Mouse (Mus musculus): Measurements from ENCODE around the gene Trim68.
A peak's percentile ranks its signal among the peaks of the same experiment; 100 is the strongest.
"Not testable (repeated sequence)": the region's sequence is repeated elsewhere in the genome, so short reads cannot be mapped to it uniquely, and the experiment has no call there.

Gene Trim68

DNA sequence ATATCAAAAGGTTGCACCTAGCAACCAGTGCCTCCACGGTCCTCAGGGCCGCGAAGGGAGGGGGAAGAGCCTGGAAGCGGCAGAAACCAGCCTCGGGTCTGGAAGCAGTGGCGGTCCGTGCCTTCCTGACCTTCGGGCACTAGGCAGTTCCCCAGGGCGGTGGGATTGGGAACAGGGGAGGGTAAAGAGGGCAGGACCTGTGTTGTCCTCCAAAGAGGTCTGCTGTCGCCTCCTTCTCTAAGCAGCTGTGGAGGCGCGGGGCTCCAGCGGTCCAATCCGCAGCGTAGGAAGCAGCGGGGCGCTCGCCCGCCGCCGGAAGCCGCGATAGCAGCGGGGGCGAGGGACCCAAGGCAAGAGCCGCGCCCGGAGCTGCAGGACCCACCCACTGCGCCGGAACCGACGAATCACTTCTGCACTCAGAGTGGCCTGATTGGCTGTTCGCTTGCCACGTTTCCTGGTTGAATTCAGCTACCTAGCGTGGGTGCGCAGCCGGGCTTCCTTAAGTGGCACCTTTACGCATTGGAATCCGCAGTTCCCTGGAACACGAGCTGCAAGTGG lies at the start of gene Trim68:
Gene Trim68 (minus strand): TSS at position 384 of the 558 bp plus-strand sequence.
- DNase-seq (ENCODE audit: low spot score in 2 of 2): peak; percentile 81 to 91

DNA sequence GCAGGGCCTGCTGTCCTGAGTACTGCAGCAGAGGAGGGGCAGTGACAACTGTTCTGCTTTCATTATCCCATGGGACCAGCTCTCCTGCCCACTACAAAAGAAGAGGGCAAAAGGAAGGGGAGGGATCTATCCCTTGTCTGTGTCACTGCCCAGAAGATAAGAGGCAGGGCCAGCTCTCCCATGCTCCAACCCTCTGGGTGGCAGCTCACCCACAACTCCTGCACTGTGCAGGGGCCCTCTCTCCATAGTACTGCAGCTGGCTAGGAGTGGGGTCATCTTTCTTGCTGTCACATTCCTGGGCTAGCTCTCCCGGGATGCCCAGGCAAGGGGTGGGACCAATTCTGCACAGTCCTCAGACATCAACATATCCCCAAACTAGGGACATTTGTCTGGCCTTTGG lies 46.7 kb upstream of the Trim68 start:
- DNase-seq (ENCODE audit: low spot score in 2 of 2): no peak

DNA sequence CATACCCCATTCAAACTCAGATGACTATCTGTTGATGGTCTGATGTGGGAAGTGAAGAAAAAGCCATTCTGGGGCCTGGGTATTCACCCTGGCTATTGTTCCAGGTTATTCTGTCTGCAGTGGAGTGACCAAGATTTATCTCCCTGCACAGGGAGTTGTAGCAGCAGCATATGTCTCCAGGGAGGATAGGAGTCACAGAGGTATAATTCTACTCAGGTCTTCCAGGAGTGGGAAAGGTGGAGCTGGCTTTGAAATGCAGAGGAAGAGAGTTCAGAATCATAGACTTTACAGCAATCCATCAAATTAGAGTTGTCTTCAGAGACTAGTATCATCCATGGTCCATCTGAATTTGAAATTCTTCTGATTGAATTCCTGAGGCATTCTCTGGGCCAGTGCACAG lies 40.3 kb upstream of the Trim68 start, which contains the start of gene Olfr559:
Gene Olfr559 (minus strand): TSS at position 101 of the 400 bp plus-strand sequence.
- DNase-seq (ENCODE audit: low spot score in 2 of 2): no peak

DNA sequence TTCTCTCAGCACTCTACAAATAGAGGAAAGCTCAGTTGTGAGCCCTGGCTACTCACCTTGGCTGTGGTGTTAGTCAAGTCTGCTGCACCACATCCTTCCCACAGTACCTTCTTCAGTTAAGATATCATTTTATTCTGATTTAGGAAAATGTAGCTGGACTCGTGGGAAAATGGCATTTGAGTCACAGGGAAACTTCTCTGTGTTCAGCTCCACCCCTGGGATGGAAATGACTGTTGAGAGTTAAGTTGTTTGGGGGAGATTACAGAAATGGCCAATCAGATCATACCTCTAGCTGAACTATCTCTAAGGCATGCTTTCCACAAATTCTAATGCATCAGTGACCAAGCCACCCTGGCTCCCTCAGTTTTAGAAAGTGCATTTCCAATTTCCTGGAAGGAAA lies 31.8 kb upstream of the Trim68 start, which contains the start of gene Olfr33:
Gene Olfr33 (minus strand): TSS at position 101 of the 400 bp plus-strand sequence.
- no peak for DNase-seq (ENCODE audit: low spot score in 2 of 2)

DNA sequence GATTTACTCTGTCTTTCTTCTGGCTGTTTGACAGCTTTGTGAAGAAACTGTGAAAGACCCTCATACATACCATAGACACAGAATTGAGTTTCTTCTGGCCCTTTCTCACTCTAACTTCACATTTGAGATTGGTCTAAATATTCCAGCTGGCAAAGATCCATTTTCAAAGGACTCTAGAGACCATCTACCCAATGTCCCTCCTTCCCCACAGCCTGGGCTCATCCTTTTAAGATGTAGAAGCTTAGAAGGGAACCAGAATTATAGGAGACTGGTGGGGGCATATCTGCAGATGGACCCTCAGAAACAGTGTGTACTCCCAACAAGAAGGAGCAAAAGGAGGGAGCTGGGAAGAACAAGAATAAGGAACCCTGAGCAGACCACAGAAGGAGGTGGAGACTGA lies 14.8 kb upstream of the Trim68 start, which contains the start of gene Olfr558:
Gene Olfr558 (plus strand): TSS at position 301 of the 400 bp plus-strand sequence.
- DNase-seq (ENCODE audit: low spot score in 2 of 2): no peak

DNA sequence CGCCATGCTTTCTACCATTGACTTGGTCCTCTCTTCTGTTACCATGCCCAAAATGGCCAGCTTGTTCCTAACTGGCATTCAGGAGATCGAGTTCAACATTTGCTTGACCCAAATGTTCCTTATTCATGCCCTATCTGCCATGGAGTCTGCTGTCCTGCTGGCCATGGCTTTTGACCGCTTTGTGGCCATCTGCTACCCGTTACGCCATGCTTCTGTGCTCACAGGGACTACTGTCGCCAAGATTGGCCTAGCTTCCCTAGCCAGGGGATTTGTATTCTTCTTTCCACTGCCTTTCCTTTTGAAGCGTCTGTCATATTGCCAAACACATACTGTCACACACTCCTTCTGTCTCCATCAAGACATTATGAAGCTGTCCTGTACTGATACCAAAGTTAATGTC lies 11.3 kb upstream of the Trim68 start:
- DNase-seq (ENCODE audit: low spot score in 2 of 2): no peak

DNA sequence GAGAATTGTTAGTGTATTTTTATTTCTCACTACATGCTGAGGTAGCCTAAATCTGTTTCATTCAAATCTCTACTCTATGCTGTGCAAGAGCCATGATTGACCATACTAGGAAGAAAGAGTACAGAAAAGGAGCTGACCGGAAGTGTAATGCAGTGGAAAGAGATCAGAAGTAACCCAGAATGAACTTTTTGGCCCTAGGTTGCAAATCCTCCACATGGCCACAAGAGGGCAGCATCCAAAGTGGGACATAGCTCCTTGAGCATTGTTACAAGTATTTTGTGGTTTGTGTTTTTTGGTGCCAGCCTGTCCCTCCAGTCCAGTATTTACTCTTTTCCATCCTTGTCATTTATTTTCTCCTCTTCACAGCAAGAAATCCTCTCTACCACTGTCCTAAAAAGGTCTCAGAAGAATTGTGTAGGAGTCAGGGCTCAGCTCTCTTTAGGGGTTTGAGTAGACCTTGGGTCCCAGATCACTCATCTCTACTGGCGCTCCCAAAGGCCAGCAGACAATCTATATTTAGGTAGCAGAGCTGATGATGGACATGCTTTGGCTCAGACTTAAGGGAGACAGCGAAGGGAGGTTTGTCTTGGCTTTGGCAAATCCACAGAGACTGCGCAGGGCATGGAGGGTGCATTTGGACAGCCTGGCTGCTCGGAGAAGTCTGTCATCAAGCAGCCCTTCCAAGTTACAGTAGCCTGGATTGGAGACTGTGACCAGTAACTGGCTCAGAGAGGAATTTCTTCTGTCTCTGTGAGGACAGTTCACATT lies 8.4 kb upstream of the Trim68 start, which contains the start of gene Olfr557:
Gene Olfr557 (plus strand): TSS at position 553 of the 768 bp plus-strand sequence.
- DNase-seq (ENCODE audit: low spot score in 2 of 2): no peak

DNA sequence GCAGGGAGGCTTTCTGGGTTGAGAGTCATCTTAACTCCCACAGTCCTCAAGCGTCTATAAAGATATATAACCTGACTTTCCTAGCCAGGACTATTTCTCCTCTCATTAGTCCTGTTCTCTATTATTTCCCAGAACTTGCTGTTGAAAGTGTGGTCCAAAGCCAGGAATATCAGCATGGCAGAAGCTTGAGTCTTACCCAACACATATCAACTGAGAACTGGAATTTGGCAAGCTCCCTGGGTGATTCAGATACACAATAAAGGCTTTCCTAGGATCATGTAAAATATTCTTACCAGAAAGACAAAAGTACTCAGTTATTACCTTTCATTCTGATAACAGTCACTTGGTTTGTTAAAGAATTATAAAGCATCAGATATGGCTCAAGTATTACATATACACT lies 5.2 kb downstream of the Trim68 start:
- no peak for DNase-seq (ENCODE audit: low spot score in 2 of 2)

DNA sequence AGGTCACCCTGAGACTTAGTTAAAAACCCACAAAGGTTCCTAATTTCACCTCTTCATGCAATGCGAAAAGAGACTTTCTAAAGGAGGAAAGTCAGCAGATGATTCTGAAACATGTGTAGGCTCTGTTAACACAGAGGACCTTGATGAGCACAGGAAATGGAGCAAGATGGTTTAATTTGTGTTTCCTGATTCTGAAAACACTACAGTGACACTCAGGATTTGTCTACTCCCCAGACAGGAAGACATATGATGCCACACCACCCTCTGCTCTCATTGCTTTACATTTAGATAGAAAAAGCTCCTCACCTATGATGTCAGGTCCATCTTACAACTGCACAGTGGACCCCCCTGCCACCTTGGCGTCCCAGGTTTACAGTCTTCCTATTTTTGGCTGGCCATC lies 10.9 kb downstream of the Trim68 start:
- no peak for DNase-seq (ENCODE audit: low spot score in 2 of 2)

DNA sequence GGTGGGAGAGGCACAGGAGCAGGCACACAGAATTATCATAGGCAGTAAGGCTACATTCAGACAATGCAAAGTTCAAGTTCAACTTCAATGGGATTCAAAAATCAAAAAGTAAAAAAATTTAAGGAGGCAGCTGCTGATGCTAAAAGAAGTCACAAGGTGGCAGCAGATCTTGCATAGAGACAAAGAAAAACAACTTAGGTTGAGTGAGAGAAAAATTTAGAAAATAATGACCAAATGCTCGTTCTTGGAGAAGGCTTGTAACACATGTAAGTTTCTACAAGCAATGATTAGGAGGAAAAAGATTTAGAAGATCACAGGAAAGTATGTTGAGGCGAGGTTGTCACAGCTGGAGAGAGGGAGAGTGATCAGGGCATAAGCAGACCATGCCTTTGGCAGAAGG lies 21.7 kb downstream of the Trim68 start:
- no peak for DNase-seq (ENCODE audit: low spot score in 2 of 2)

DNA sequence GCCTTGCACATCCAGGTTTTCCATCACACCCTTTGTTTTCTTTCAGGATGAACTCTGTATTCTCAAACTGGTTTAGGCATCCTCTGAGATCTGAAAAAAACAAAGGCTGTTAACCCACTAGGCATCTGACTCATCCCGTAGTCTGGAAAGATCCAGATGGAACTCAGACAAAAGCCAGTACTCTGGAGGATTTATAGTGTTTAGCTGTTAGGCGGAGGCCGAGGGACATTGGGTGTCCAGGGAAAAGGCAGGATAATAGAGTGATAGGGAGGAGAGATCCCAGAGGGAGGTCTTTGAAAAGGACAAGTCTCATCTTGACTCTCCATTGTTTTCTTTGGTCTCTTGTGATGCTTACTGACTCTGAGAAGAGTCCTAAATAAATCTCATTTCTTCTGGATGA lies 22.5 kb downstream of the Trim68 start, which contains the start of gene Olfr556:
Gene Olfr556 (plus strand): TSS at position 301 of the 400 bp plus-strand sequence.
- no peak for DNase-seq (ENCODE audit: low spot score in 2 of 2)

DNA sequence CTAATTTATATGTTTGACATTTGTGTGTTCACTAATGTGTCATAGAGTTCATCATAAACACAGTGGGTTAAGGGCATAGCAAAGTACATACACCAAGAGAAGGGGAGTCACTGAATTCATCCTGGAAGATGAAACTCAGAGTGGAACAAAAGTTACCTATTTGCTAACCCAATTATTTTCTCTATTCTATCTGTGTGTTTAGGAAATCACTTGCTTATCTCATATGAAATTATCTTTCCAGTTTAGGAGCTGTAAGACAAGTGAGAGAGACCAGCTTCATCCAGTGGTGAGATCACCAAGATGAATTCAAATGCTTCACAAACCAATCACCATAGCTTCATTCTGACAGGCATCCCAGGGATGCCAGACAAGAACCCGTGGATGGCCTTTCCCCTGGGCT lies 28.6 kb downstream of the Trim68 start, which contains the start of gene Olfr555:
Gene Olfr555 (plus strand): TSS at position 301 of the 400 bp plus-strand sequence.
- no peak for DNase-seq (ENCODE audit: low spot score in 2 of 2)

DNA sequence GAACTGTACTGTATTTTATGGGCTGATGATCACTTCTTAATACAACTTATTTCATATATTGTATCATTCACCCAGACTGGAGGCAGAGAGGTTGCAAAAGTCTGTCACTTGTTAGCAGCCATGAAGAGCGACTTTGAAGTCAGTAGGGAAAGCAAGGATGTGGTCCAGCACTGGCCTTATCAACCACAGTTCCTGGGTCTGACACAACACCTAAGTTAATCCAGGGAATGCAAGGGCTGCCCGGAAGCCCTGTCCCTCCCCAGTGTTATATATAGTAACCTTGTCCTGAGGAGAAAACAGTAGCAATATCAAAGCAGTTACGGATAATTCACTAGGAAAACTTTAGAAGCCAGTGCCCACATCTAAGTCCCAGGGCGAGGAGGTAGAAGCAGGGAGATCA lies 42.2 kb downstream of the Trim68 start:
- DNase-seq (ENCODE audit: low spot score in 2 of 2): not testable (repeated sequence)

DNA sequence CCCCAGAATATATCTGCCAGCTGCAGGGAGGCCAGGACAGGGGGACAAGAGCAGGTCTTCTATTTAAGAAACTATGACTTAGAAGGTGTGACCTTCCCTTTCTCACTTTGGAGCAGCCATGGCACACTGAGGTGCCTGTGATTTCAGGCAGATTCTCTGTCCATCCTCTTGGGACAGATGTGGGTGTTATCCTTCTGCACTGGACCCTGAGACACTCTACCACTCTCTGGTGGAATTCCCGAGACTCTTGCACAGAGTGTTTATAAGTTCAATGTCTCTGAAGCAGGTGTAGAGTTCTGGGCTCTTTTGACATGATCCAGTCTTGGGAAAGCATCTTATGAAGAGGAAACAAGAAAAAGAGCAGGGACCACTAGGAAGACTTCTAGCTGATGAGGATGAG lies 49.0 kb downstream of the Trim68 start, which contains the start of gene Olfr554:
Gene Olfr554 (plus strand): TSS at position 301 of the 400 bp plus-strand sequence.
- DNase-seq (ENCODE audit: low spot score in 2 of 2): no peak

DNA sequence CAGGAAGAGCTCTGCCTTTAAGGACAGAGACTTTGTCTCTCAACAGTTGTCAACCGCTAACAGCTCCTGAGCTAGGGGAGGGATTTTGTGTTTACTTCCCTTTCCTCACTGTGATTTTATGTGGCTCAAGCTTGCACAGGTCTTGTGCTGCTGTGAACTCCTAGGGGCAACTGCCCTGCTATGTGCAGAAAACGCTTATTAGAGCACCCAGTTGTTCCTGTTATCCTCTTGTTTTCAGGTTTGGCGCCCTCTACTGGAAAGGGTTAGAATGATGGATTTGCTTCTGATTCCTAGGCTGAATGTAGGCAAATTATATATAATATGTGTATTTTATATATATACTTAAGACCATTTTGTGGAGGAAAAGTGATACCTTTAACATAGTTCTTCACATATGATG lies 50.5 kb downstream of the Trim68 start:
- DNase-seq (ENCODE audit: low spot score in 2 of 2): peak; percentile 4 to 28

All from urinary bladder, adult 18-20 months (tissue).